Mouse (Mus musculus) hindbrain, embryonic 12.5 days (tissue): ENCODE results near the gene BC005624. TPM values are rescaled to one million over a fixed set of nuclear protein-coding genes. Genes with fewer than 3 reads are reported as not detected.

Experiments
- ATAC-seq: fragments of 200-750 bp; cut with Nextera tagmentation; 2 replicates; pipeline ENCODE4 v1.8.0; 2017; ENCODE audit warnings: moderate TSS enrichment; ENCODE audit not compliant: low FRiP score
- H3K27ac ChIP-seq: fragments of 300-500 bp; sonication (generic); 2 replicates; pipeline ENCODE4 v1.5.1; 2016; ENCODE audit warnings: mild to moderate bottlenecking
- H3K27me3 ChIP-seq: fragments of 300-500 bp; sonication (generic); 2 replicates; pipeline ENCODE4 v1.6.1; 2016; ENCODE audit warnings: mild to moderate bottlenecking
- H3K36me3 ChIP-seq: fragments of 300-500 bp; sonication (generic); 2 replicates; pipeline ENCODE4 v1.6.1; 2016; ENCODE audit warnings: mild to moderate bottlenecking
- H3K4me1 ChIP-seq: fragments of 300-500 bp; sonication (generic); 2 replicates; pipeline ENCODE4 v1.6.1; 2016
- H3K4me2 ChIP-seq: fragments of 300-500 bp; sonication (generic); replicated peaks from 2 replicates; pipeline ENCODE4 v1.6.1; 2016; ENCODE audit warnings: mild to moderate bottlenecking
- H3K4me3 ChIP-seq: fragments of 300-500 bp; sonication (generic); 2 replicates; pipeline ENCODE4 v1.5.1; 2016; ENCODE audit warnings: mild to moderate bottlenecking
- H3K9ac ChIP-seq: fragments of 300-500 bp; sonication (generic); 2 replicates; pipeline ENCODE4 v1.6.1; 2016; ENCODE audit warnings: mild to moderate bottlenecking, moderate library complexity
- H3K9me3 ChIP-seq: fragments of 300-500 bp; sonication (generic); replicated peaks from 2 replicates; pipeline ENCODE4 v1.6.1; 2016; ENCODE audit warnings: mild to moderate bottlenecking
- WGBS: fragments of 180-500 bp; shearing (Covaris S2); methylation state at CpG from one replicate; pipeline ENCODE4 v1.1.7; 2016; 5-methylcytosine and 5-hydroxymethylcytosine counted together
- polyA plus RNA-seq: library from polyadenylated mRNA; unstranded; fragments of >200 nt; fragmentation: Nextera tagmentation; extraction: Ambion mirVana; gene quantifications from 2 replicates; pipeline ENCODE4 v1.2.1, GENCODE M21; 2016

BC005624 gene
- polyA plus RNA-seq: 75.2 and 75.4 TPM in 2 replicates

GRCm38 (mm10) chr2:30981790-30982513, at the start of gene BC005624, which contains the start of gene Usp20:
Gene BC005624, minus strand, starts transcription at chr2:30982201.
Gene Usp20, plus strand, starts transcription at chr2:30982279.
- H3K4me1 ChIP-seq: peaks cover 18% of the 10 kb centered on the region
- H3K27ac ChIP-seq: peak within 1 kb of the TSS; percentile 75
- peak within 1 kb of the TSS; percentile 74 for H3K4me3 ChIP-seq
- no peaks in the 10 kb centered on the region for H3K27me3 ChIP-seq
- peak; percentile 98 for ATAC-seq
- no peaks in the 10 kb centered on the region for H3K9me3 ChIP-seq
- peak within 1 kb of the TSS; percentile 80 for H3K4me2 ChIP-seq
- peak within 1 kb of the TSS; percentile 78 for H3K9ac ChIP-seq
- H3K36me3 ChIP-seq: peaks cover 31% of the 10 kb centered on the region
- WGBS: under 1% methylated on average over 66 of the region's 66 CpGs

GRCm38 (mm10) chr2:31026642-31027041, 44.6 kb upstream of the BC005624 start:
- ATAC-seq: no peak
- Histone ChIP-seq H3K9ac (no peak overlapping the region), H3K9me3 (no peaks in the 10 kb centered on the region), H3K27ac (no peak overlapping the region), H3K4me2 (no peak overlapping the region), H3K36me3 (peaks cover 20% of the 10 kb centered on the region), H3K4me1 (no peaks in the 10 kb centered on the region), H3K4me3 (no peak overlapping the region), H3K27me3 (no peaks in the 10 kb centered on the region)
- 75% methylated on average over 8 of the region's 8 CpGs for WGBS

- 79% methylated on average over 3 of the region's 3 CpGs for whole genome bisulfite sequencing
- Histone ChIP-seq H3K27me3 (no peaks in the 10 kb centered on the region), H3K27ac (no peak overlapping the region), H3K9ac (no peak overlapping the region), H3K9me3 (no peaks in the 10 kb centered on the region), H3K36me3 (peaks cover 32% of the 10 kb centered on the region), H3K4me3 (no peak overlapping the region), H3K4me2 (no peak overlapping the region), H3K4me1 (no peaks in the 10 kb centered on the region)
- ATAC-seq: no peak
Observed at GRCm38 (mm10) chr2:31025458-31025857, 43.5 kb upstream of the BC005624 start.

- Histone ChIP-seq H3K4me2 (no peak overlapping the region), H3K4me3 (no peak overlapping the region), H3K9ac (no peak overlapping the region), H3K27me3 (no peaks in the 10 kb centered on the region), H3K36me3 (peaks cover 39% of the 10 kb centered on the region), H3K27ac (no peak overlapping the region), H3K4me1 (no peaks in the 10 kb centered on the region), H3K9me3 (no peaks in the 10 kb centered on the region)
- 33% methylated on average over 5 of the region's 5 CpGs for WGBS
- ATAC-seq: no peak
Observed at GRCm38 (mm10) chr2:31024618-31025370, 42.8 kb upstream of the BC005624 start.

- 79% methylated on average over 4 of the region's 5 CpGs for WGBS
- H3K36me3 ChIP-seq: peaks cover 45% of the 10 kb centered on the region
Observed at GRCm38 (mm10) chr2:31023940-31024339, 41.9 kb upstream of the BC005624 start.

GRCm38 (mm10) chr2:31020202-31020601, 38.2 kb upstream of the BC005624 start:
- Histone ChIP-seq H3K27me3 (no peaks in the 10 kb centered on the region), H3K4me2 (no peak overlapping the region), H3K9ac (no peak overlapping the region), H3K27ac (no peak overlapping the region), H3K9me3 (no peaks in the 10 kb centered on the region), H3K36me3 (peaks cover 64% of the 10 kb centered on the region), H3K4me1 (no peaks in the 10 kb centered on the region), H3K4me3 (no peak overlapping the region)
- no peak for ATAC-seq
- WGBS: 94% methylated on average over 2 of the region's 2 CpGs

More at GRCm38 (mm10) chr2:31023940-31024339, 41.9 kb upstream of the BC005624 start:
- no peaks in the 10 kb centered on the region for H3K9me3 ChIP-seq
- no peak overlapping the region for H3K9ac ChIP-seq
- no peaks in the 10 kb centered on the region for H3K27me3 ChIP-seq
- no peak overlapping the region for H3K4me2 ChIP-seq
- H3K4me1 ChIP-seq: no peaks in the 10 kb centered on the region
- ATAC-seq: no peak
- no peak overlapping the region; the same call in 1 of the 2 replicates for H3K27ac ChIP-seq
- H3K4me3 ChIP-seq: no peak overlapping the region

GRCm38 (mm10) chr2:31019011-31019410, 37.0 kb upstream of the BC005624 start:
- WGBS: 92% methylated on average over 8 of the region's 8 CpGs
- ATAC-seq: no peak
- Histone ChIP-seq H3K9me3 (no peaks in the 10 kb centered on the region), H3K27me3 (no peaks in the 10 kb centered on the region), H3K27ac (no peak overlapping the region), H3K4me2 (no peak overlapping the region), H3K4me3 (no peak overlapping the region), H3K36me3 (peaks cover 67% of the 10 kb centered on the region), H3K9ac (no peak overlapping the region), H3K4me1 (no peaks in the 10 kb centered on the region)

- no peak for ATAC-seq
- no peak overlapping the region for H3K4me2 ChIP-seq
- H3K4me3 ChIP-seq: no peak overlapping the region
- H3K27me3 ChIP-seq: no peaks in the 10 kb centered on the region
- no peaks in the 10 kb centered on the region for H3K4me1 ChIP-seq
- H3K9me3 ChIP-seq: no peaks in the 10 kb centered on the region
- peaks cover 70% of the 10 kb centered on the region for H3K36me3 ChIP-seq
- 86% methylated on average over 8 of the region's 8 CpGs for WGBS
- H3K27ac ChIP-seq: no peak overlapping the region
- no peak overlapping the region for H3K9ac ChIP-seq
Observed at GRCm38 (mm10) chr2:31018519-31018918, 36.5 kb upstream of the BC005624 start.

GRCm38 (mm10) chr2:31017625-31018317, 35.8 kb upstream of the BC005624 start:
- Histone ChIP-seq H3K4me1 (no peaks in the 10 kb centered on the region), H3K4me2 (no peak overlapping the region), H3K9me3 (no peaks in the 10 kb centered on the region), H3K36me3 (peaks cover 73% of the 10 kb centered on the region), H3K9ac (no peak overlapping the region), H3K27me3 (no peaks in the 10 kb centered on the region), H3K27ac (no peak overlapping the region), H3K4me3 (no peak overlapping the region)
- WGBS: 95% methylated on average over 18 of the region's 18 CpGs
- ATAC-seq: no peak

- no peaks in the 10 kb centered on the region for H3K27me3 ChIP-seq
- WGBS: 74% methylated on average over 14 of the region's 14 CpGs
- H3K4me2 ChIP-seq: no peak overlapping the region
- H3K27ac ChIP-seq: no peak overlapping the region
- H3K9ac ChIP-seq: no peak overlapping the region
- no peak for ATAC-seq
- no peak overlapping the region for H3K4me3 ChIP-seq
- no peaks in the 10 kb centered on the region for H3K4me1 ChIP-seq
- H3K36me3 ChIP-seq: peaks cover 69% of the 10 kb centered on the region
- H3K9me3 ChIP-seq: no peaks in the 10 kb centered on the region
Observed at GRCm38 (mm10) chr2:31013371-31014120, 31.5 kb upstream of the BC005624 start.

GRCm38 (mm10) chr2:31007208-31007607, 25.2 kb upstream of the BC005624 start:
- no peak overlapping the region for H3K27ac ChIP-seq
- no peak for ATAC-seq

More at GRCm38 (mm10) chr2:31007208-31007607, 25.2 kb upstream of the BC005624 start:
- Histone ChIP-seq H3K9me3 (no peaks in the 10 kb centered on the region), H3K4me2 (no peak overlapping the region), H3K4me1 (0 out of 2 replicates have a peak, but pooled peaks cover 2% of the 10 kb centered on the region), H3K36me3 (peaks cover 75% of the 10 kb centered on the region), H3K27me3 (no peaks in the 10 kb centered on the region), H3K9ac (no peak overlapping the region), H3K4me3 (no peak overlapping the region)
- WGBS: 92% methylated on average over 5 of the region's 5 CpGs
